Mouse (Mus musculus) C2C12 (cell line): ENCODE measurements around the gene Phf6.

Experiments used
- CEBPB ChIP-seq: IDR thresholded peaks from one replicate; pipeline ENCODE4 v1.6.1; 2011; ENCODE audit warnings: low read depth, mild to moderate bottlenecking, control low read depth, moderate library complexity
- CTCF ChIP-seq: IDR thresholded peaks from one replicate; pipeline ENCODE4 v1.5.1; 2011; ENCODE audit not compliant: control insufficient read depth, insufficient read depth, insufficient read length
- FOSL1 ChIP-seq: IDR thresholded peaks from one replicate; pipeline ENCODE4 v1.8.0; 2011; ENCODE audit warnings: mild to moderate bottlenecking, low read length; ENCODE audit not compliant: poor library complexity, insufficient read depth, severe bottlenecking
- MAX ChIP-seq: IDR thresholded peaks from one replicate; pipeline ENCODE4 v1.6.1; 2011; ENCODE audit warnings: mild to moderate bottlenecking, control low read depth
- MYOG ChIP-seq: IDR thresholded peaks from one replicate; pipeline ENCODE4 v1.6.1; 2011; ENCODE audit not compliant: control insufficient read depth, insufficient read length; ENCODE audit errors: extremely low read depth

DNA sequence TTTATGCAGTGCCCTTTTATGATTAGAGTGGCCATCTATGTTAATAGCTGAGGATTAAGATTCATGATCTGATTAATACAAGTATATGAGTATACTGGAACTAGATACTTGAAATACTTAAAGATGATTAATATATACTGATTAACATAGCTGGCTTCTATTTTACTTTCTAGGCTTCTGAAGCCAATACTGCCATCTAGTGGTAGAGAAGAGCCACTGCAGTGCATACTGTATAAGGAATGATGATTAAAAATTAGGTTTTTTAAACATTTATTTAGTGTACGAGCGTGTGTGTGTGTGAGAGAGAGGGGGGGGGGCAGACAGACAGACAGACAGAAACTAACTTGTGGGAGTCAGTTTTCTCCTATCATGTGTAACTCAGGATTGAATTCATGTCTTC is 22.4 kb downstream of the Phf6 start:
- no peak for TF ChIP-seq CTCF
- TF ChIP-seq CEBPB: no peak
- TF ChIP-seq FOSL1: no peak
- no peak for TF ChIP-seq MAX
- TF ChIP-seq MYOG: no peak
